Mouse (Mus musculus) forebrain, embryonic 12.5 days (tissue): ENCODE data around the gene Tmem26. TPM values are rescaled to one million over a fixed set of nuclear protein-coding genes. Genes with fewer than 3 reads are reported as not detected.
A peak's percentile ranks its signal among the peaks of the same experiment; 100 is the strongest.

Experiments used
- ATAC-seq: fragments of 200-750 bp; cut with Nextera tagmentation; 2 replicates; pipeline ENCODE4 v1.8.0; 2017; ENCODE audit warnings: moderate TSS enrichment; ENCODE audit not compliant: low FRiP score
- H3K27ac ChIP-seq: fragments of 300-500 bp; sonication (generic); 2 replicates; pipeline ENCODE4 v1.5.1; 2016; ENCODE audit warnings: mild to moderate bottlenecking
- H3K27me3 ChIP-seq: fragments of 300-500 bp; sonication (generic); 2 replicates; pipeline ENCODE4 v1.6.1; 2016; ENCODE audit warnings: mild to moderate bottlenecking
- H3K36me3 ChIP-seq: fragments of 300-500 bp; sonication (generic); replicated peaks from 2 replicates; pipeline ENCODE4 v1.6.1; 2016; ENCODE audit warnings: mild to moderate bottlenecking
- H3K4me1 ChIP-seq: fragments of 300-500 bp; sonication (generic); 2 replicates; pipeline ENCODE4 v1.6.1; 2016
- H3K4me2 ChIP-seq: fragments of 300-500 bp; sonication (generic); 2 replicates; pipeline ENCODE4 v1.6.1; 2016; ENCODE audit warnings: mild to moderate bottlenecking, moderate library complexity
- H3K4me3 ChIP-seq: fragments of 300-500 bp; sonication (generic); replicated peaks from 2 replicates; pipeline ENCODE4 v1.5.1; 2016; ENCODE audit warnings: mild to moderate bottlenecking
- H3K9ac ChIP-seq: fragments of 300-500 bp; sonication (generic); 2 replicates; pipeline ENCODE4 v1.6.1; 2016; ENCODE audit warnings: mild to moderate bottlenecking
- H3K9me3 ChIP-seq: fragments of 300-500 bp; sonication (generic); 2 replicates; pipeline ENCODE4 v1.6.1; 2016
- WGBS: fragments of 180-500 bp; shearing (Covaris S2); methylation state at CpG from one replicate; pipeline ENCODE4 v1.1.7; 2016; 5-methylcytosine and 5-hydroxymethylcytosine counted together
- polyA plus RNA-seq: library from polyadenylated mRNA; unstranded; fragments of >200 nt; fragmentation: Nextera tagmentation; extraction: Ambion mirVana; gene quantifications from 2 replicates; pipeline ENCODE4 v1.2.1, GENCODE M21; 2016

Gene Tmem26
- polyA plus RNA-seq: 6.0 and 7.6 TPM in 2 replicates

DNA sequence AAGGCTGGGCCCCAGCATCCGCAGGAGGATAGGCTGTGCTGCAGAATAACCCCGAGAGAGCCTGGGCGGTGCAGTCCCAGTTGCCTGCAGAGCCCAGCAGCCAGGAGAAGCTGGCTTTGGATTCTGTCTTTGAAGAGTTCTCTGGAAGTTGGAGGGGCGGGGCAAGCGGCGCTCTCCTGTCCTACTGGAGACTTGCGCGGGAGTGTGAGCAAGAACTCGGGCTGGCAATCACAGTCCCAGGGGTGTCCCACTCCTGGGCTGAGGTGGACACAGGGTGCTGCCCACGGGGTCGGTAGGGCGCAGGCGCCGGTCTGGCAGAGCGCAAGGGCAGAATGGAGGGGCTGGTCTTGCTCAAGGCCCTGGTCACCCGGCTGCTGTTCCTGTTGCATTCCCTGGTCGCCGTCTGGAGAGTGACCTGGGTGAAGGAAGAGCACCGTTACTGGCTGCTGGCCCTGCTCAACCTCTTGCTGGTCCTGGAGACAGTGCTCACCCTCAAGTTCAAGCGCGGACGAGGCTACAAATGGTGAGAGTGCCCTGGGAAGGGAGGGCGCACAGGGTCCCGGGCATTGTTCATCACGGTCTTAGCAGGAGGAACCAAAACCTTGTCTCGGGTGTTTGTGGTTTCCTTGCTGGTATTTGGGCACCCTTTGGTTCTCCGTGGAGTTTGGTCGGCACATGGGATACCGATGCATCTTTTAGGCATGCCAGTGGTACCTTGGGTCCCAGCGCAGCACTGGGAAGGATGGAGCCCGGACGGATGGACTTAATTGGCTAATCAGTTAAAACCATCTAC is at the start of gene Tmem26:
Tmem26 (plus strand) TSS at position 79 of the 793 bp plus-strand sequence.
- peak; percentile 81 for ATAC-seq
- Histone ChIP-seq H3K4me3 (peak within 1 kb of the TSS; percentile 46), H3K36me3 (no peaks in the 10 kb centered on the region), H3K9me3 (no peaks in the 10 kb centered on the region), H3K4me2 (peak within 1 kb of the TSS; percentile 92), H3K27me3 (peaks cover 23% of the 10 kb centered on the region), H3K27ac (no peak within 1 kb of the TSS), H3K9ac (peak within 1 kb of the TSS; percentile 51), H3K4me1 (peaks cover 12% of the 10 kb centered on the region)
- under 1% methylated on average over 32 of the region's 32 CpGs for WGBS

DNA sequence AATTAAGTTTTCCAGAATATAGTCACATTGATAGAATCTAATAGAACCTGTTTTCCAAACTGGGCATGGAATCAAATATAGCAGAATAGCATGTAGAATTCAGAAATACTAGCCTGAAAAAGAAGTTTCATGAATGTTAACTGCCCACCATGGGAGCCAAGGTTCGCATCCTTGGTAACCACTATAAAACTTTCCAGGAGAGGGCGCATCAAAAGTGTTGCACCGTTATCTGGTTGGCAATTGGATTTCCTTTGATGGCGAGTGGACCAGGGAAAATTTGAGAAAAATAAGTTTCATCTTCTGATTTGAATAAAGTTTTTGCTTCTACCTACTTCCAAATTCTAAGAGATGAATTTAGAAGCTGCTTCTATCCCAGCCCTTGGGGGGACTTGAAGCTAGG is 44.8 kb upstream of the Tmem26 start:
- H3K36me3 ChIP-seq: no peaks in the 10 kb centered on the region
- H3K4me3 ChIP-seq: no peak overlapping the region
- ATAC-seq: no peak
- no peak overlapping the region for H3K27ac ChIP-seq
- H3K4me1 ChIP-seq: no peaks in the 10 kb centered on the region
- H3K9ac ChIP-seq: no peak overlapping the region
- H3K27me3 ChIP-seq: no peaks in the 10 kb centered on the region
- 75% methylated on average over 4 of the region's 4 CpGs for WGBS
- no peak overlapping the region for H3K4me2 ChIP-seq
- H3K9me3 ChIP-seq: no peaks in the 10 kb centered on the region

DNA sequence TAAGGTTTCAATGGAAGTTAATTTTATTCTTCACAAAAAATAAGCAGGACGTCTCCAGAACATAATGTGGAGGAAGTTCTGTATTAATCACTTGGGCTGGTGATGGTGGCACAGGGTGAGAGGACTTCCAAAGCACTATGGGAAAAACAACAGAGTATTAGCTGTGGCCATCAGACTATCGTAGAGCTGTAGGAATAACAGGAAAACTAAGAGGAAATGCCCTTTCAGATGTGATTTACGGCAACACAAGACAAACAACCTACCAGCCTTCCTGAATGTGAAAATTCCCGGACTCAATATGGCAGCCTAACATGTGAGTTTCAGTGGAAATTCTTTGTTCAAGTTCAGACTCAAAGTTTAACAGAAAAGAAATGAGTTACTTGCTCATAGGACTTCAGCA is 42.2 kb upstream of the Tmem26 start:
- no peak overlapping the region for H3K4me2 ChIP-seq
- ATAC-seq: no peak
- H3K27ac ChIP-seq: no peak overlapping the region
- H3K27me3 ChIP-seq: no peaks in the 10 kb centered on the region
- no peak overlapping the region for H3K9ac ChIP-seq
- H3K9me3 ChIP-seq: no peaks in the 10 kb centered on the region
- no peaks in the 10 kb centered on the region for H3K4me1 ChIP-seq
- H3K36me3 ChIP-seq: no peaks in the 10 kb centered on the region
- WGBS: 86% methylated on average over 4 of the region's 4 CpGs
- no peak overlapping the region for H3K4me3 ChIP-seq

DNA sequence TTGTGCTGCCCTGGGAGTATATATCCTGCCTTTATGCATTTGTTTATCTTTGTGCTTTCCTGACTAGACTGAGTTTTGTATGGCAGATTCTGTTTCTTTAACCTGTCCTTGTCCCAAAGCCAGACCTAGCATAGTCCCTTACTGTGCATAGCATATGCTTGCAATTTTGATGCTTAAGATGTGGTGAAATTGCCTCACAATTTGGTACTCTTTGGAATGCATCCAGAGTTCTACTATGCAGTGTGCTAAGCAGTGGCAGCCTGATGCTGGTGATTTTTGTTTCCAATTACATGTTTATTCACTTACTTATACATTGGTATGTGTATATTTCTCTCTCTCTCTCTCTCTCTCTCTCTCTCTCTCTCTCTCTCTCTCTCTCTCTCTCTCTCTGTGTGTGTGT is 37.9 kb upstream of the Tmem26 start:
- ATAC-seq: no peak

DNA sequence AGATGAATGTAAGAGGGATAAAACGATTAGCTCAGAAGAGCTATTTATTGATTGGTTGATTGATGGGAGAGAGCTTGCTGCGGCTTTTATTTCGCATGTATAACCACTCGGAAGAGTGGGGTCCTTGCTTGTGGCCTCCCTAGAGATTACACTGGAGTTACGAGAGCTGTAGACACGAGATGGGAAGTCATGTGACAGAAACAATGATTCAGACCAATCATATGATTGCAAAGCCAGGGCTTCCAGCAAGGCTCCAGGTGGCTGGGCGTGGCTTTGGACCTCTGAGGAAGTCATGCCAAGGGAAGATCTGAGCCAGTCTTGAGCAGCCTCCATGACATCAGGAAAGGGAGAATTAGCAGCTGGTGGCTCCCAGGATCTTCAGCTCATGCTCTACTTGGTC is 32.3 kb upstream of the Tmem26 start:
- 87% methylated on average over 7 of the region's 7 CpGs for WGBS
- Histone ChIP-seq H3K27me3 (no peaks in the 10 kb centered on the region), H3K4me3 (no peak overlapping the region), H3K9me3 (no peaks in the 10 kb centered on the region), H3K27ac (no peak overlapping the region), H3K4me1 (no peaks in the 10 kb centered on the region), H3K36me3 (no peaks in the 10 kb centered on the region), H3K4me2 (no peak overlapping the region), H3K9ac (no peak overlapping the region)
- ATAC-seq: no peak

More for the DNA sequence above, 37.9 kb upstream of the Tmem26 start:
- no peak overlapping the region for H3K4me3 ChIP-seq
- no peak overlapping the region for H3K4me2 ChIP-seq
- no peaks in the 10 kb centered on the region for H3K4me1 ChIP-seq
- no peak overlapping the region for H3K27ac ChIP-seq
- no peak overlapping the region for H3K9ac ChIP-seq
- no peaks in the 10 kb centered on the region for H3K36me3 ChIP-seq
- H3K9me3 ChIP-seq: no peaks in the 10 kb centered on the region
- H3K27me3 ChIP-seq: no peaks in the 10 kb centered on the region

DNA sequence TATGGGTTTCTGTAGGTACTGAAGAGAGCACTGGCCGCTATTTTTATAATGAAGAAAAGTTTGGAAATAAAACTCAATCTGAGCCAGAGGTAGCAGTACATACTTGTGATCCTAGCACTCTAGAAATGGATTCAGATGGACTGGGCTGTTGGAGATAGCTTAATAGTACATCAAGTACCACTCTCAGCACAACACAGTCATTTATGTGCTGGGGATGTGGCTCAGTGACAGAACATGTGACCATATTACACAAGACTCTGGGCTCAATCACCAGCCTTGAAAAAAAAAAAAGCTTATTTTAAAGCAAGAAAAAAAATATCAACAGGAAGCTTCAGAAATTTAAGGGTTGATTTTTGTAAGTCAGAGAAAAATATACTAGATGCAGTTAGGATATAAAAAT is 31.0 kb upstream of the Tmem26 start:
- H3K4me3 ChIP-seq: no peak overlapping the region
- H3K9ac ChIP-seq: no peak overlapping the region
- no peak overlapping the region for H3K4me2 ChIP-seq
- no peak overlapping the region for H3K27ac ChIP-seq
- H3K36me3 ChIP-seq: no peaks in the 10 kb centered on the region
- WGBS: 88% methylated on average over 1 of the region's 1 CpGs
- H3K4me1 ChIP-seq: no peaks in the 10 kb centered on the region
- H3K27me3 ChIP-seq: no peaks in the 10 kb centered on the region
- no peak for ATAC-seq
- no peaks in the 10 kb centered on the region for H3K9me3 ChIP-seq

DNA sequence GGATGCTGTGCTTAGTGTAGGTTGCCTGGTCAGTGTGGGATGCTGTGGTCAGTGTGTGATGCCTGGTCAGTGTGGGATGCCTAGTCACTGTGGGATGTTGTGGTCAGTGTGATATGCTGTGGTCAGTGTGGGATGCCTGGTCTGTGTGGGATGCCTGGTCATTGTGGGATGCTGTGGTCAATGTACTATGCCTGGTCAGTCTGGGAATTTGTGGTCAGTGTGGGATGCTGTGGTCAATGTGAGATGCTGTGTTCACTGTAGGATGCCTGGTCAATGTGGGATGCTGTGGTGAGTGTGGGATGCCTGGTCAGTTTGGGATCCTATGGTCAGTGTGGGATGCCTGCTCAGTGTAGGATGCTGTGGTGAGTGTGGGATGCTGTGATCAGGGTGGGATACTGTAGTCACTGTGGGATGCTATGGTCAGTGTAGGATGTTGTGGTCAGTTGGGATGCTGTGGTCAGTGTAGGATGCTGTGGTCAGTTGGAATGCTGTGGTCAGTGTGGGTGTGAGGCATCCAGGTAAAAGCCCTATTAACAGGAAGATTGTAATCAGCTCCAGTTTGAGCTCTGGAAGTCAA is 27.6 kb upstream of the Tmem26 start:
- H3K4me3 ChIP-seq: no peak overlapping the region
- H3K36me3 ChIP-seq: no peaks in the 10 kb centered on the region
- no peak for ATAC-seq
- no peaks in the 10 kb centered on the region for H3K4me1 ChIP-seq
- H3K4me2 ChIP-seq: no peak overlapping the region
- H3K9ac ChIP-seq: no peak overlapping the region
- no peaks in the 10 kb centered on the region for H3K9me3 ChIP-seq
- no peaks in the 10 kb centered on the region for H3K27me3 ChIP-seq
- no peak overlapping the region for H3K27ac ChIP-seq

DNA sequence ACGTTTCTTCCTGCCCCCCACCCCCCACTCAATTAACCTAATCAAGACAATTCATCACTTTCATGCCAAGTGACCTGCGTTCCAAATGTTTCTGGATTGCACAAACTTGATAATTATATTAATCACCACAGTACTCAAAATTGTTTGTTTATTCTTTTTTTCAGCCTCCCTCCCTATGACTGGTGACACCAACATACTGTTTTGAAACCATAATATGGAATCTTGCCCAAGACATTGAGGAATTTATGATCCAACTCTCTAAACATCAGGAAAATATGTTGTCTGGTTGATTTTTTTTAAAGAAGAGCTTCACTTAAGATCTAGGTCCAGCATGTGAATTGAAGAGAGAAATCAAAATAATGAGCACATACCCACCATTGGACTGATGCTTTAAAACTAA is 19.2 kb upstream of the Tmem26 start:
- no peaks in the 10 kb centered on the region for H3K27me3 ChIP-seq
- H3K36me3 ChIP-seq: no peaks in the 10 kb centered on the region
- H3K9ac ChIP-seq: no peak overlapping the region
- 80% methylated on average over 2 of the region's 2 CpGs for WGBS
- H3K27ac ChIP-seq: no peak overlapping the region
- ATAC-seq: no peak
- no peak overlapping the region for H3K4me2 ChIP-seq
- no peaks in the 10 kb centered on the region for H3K4me1 ChIP-seq
- H3K4me3 ChIP-seq: no peak overlapping the region
- no peaks in the 10 kb centered on the region for H3K9me3 ChIP-seq

DNA sequence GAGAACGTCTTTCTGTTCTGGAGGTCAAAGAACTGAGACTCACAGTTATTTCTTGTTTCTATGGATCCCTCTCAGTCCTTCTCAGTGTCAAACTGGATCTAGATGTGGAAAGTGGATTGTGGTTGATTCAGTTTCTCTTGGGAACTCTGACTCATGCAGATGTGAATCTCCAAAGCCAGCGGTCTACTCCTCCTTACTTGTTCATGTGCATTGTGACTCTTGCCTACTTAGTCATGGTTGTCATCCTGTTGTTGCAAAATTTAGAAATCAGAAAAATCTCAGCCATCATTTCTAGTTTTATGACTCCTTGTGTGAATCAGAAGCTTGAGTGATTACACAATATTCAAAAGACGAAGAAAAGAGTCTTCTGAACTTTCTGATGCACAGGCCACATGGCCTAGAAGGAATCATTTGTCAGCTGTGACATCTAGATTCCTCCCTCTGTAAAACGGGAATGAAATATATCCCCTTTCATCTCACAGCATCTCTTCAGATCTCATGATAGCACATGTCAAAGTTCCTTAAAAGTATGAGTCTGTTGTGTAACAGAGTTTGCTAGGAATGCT is 17.9 kb upstream of the Tmem26 start:
- Histone ChIP-seq H3K9me3 (no peaks in the 10 kb centered on the region), H3K4me2 (no peak overlapping the region), H3K9ac (no peak overlapping the region), H3K27me3 (no peaks in the 10 kb centered on the region), H3K4me3 (no peak overlapping the region), H3K36me3 (no peaks in the 10 kb centered on the region), H3K27ac (no peak overlapping the region), H3K4me1 (no peaks in the 10 kb centered on the region)
- 85% methylated on average over 4 of the region's 4 CpGs for WGBS
- no peak for ATAC-seq

DNA sequence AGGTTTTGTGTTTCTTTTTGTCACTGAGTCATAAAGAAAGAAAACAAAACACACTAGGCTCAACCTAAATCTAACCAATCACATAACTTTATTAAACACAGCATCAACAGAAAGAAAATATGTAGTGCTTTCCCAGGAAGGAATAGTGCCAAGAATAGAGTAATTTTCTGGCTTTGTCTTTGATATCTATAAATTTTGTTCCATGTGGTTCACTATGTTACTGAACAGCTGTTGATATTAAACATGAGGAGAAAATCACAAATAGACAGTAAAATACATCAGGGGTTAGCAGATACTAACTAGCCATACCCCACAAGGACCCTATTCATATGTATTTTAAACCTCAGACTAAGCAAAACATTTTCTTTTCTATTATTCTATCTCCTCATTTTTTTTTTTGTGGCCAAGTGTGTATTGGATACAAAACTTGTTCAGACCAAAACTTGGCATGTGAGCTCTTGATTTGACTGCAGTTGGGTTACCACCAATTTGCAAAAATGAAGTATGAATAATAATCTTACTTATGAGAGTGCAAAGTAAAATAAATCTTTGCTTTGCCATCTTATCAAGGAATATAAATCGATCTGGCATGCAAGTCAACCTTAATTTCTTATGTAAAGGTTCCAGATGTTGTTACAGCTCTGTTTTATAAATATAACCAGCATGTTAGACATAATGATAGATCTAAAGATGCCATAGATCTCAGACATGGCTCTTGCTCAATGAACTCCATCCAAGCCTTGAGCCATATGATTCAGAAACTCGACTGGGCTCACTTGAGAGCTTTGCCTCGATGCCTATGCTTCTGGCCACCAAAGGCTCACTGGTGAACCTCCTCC is 16.2 kb upstream of the Tmem26 start:
- Histone ChIP-seq H3K4me2 (no peak overlapping the region), H3K9ac (no peak overlapping the region), H3K27me3 (no peaks in the 10 kb centered on the region), H3K27ac (no peak overlapping the region), H3K36me3 (no peaks in the 10 kb centered on the region), H3K9me3 (no peaks in the 10 kb centered on the region), H3K4me3 (no peak overlapping the region), H3K4me1 (no peaks in the 10 kb centered on the region)
- ATAC-seq: no peak
- WGBS: 79% methylated on average over 3 of the region's 3 CpGs

DNA sequence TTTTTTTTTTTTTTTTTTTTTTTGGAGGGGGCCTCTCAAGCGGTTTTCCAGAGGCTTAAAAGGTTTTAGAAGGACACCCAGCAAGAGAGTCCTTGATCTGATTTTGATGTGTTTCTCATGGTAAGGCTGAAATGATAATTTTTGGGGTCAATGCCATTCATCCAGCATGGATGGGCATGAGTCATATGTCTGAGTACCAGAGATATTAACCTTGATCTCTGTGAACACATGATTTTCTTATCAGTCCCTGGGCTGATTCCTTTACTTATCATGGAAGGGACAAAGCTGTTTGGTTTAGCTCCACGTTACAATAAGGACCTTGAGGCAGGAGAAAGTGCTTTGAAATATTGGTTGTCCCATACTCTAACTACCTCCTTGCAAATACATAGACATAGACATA is 10.5 kb upstream of the Tmem26 start:
- Histone ChIP-seq H3K9me3 (no peaks in the 10 kb centered on the region), H3K9ac (no peak overlapping the region), H3K4me1 (no peaks in the 10 kb centered on the region), H3K36me3 (no peaks in the 10 kb centered on the region), H3K4me2 (no peak overlapping the region), H3K27me3 (no peaks in the 10 kb centered on the region), H3K4me3 (no peak overlapping the region), H3K27ac (no peak overlapping the region)
- WGBS: 88% methylated on average over 2 of the region's 2 CpGs
- ATAC-seq: no peak

DNA sequence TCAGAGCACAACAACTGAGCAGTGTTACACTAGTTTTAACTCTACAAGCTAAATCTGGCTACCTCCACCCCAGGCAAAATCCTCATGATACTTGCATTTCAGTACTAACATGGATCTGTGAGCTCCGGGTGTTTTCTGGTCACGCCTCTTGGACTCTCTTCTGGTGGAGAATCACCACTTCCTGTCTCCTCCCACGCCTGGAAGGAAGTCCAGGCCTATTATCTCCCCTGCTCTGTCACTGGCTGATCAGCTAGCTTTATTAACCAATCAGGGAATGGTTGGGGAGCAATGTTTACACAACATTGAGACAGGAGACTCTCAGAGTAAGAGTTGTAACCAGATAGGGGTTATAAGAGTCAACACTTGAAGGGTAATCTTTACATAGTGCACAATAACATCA is 9.1 kb upstream of the Tmem26 start:
- Histone ChIP-seq H3K4me1 (no peaks in the 10 kb centered on the region), H3K9me3 (no peaks in the 10 kb centered on the region), H3K4me3 (no peak overlapping the region), H3K27me3 (no peaks in the 10 kb centered on the region), H3K9ac (no peak overlapping the region), H3K27ac (no peak overlapping the region), H3K36me3 (no peaks in the 10 kb centered on the region), H3K4me2 (no peak overlapping the region)
- 85% methylated on average over 3 of the region's 3 CpGs for WGBS
- no peak for ATAC-seq
